8 mouse cellular contexts compared by ENCODE assay signal in genomic region chr2:128412974-128413373, GRCm38 (mm10).
A peak's percentile ranks its signal among the peaks of the same experiment; 100 is the strongest.
DNase-seq lines count a peak whose midpoint lies in the region; ATAC-seq lines count a peak whose summit lies in the region.
"Had no signal": no experiment of that assay in that cellular context is flagged by ENCODE, and none has a peak within 500 bp of the region (broad histone marks: within the 10 kb centered on the region; RNA-seq: fewer than 3 reads in every experiment).

No protein-coding gene starts in this region.

- ATAC-seq in megakaryocyte progenitor cell, adult 5-6 weeks (replicated peaks; ENCODE audit: poor library complexity), result peak; percentile 70
- ATAC-seq: midbrain, embryonic 15.5 days had no signal

- peak; percentile 43 to 54 for DNase-seq in spleen, postnatal 36 days (ENCODE audit: low spot score in 2 of 2)
- DNase-seq in spleen, postnatal 4 days (ENCODE audit: low spot score in 2 of 2), result no peak
- peak; percentile 30 for DNase-seq in embryo, embryonic 9.5 days (ENCODE audit: extremely low spot score)
- no peak for DNase-seq in left cerebral cortex, postnatal 14 days (ENCODE audit: low spot score in 2 of 2)
- no peak for DNase-seq in retina, postnatal 1 day
- DNase-seq in right cerebral cortex, postnatal 25 days, result no peak

- intact Hi-C loops in left cerebral cortex, postnatal 14 days (cut with DNase I), result loop anchor here (5.0 kb wide), 1 partner anchor 159 kb away; no protein-coding TSS in a partner anchor

Comparison
In these comparisons a context has a peak if more than half of its experiments do, and no peak if none do; other contexts are left out.
1. DNase-seq: peak in spleen, postnatal 36 days (2 of 2) and embryo, embryonic 9.5 days (single experiment); none in spleen, postnatal 4 days (0 of 2), left cerebral cortex, postnatal 14 days (0 of 2), retina, postnatal 1 day (single experiment) and right cerebral cortex, postnatal 25 days (single experiment).